Mouse (Mus musculus) forebrain, embryonic 16.5 days (tissue): Measurements from ENCODE around the gene Acox3. TPM values are rescaled to one million over a fixed set of nuclear protein-coding genes. Genes with fewer than 3 reads are reported as not detected.

Experiments used
- ATAC-seq: fragments of 200-750 bp; cut with Nextera tagmentation; 2 replicates; pipeline ENCODE4 v1.8.0; 2017; ENCODE audit warnings: mild to moderate bottlenecking, moderate library complexity
- H3K27ac ChIP-seq: fragments of 300-500 bp; sonication (generic); 2 replicates; pipeline ENCODE4 v1.5.1; 2014; ENCODE audit warnings: low read length, control low read depth
- H3K27me3 ChIP-seq: fragments of 300-500 bp; sonication (generic); replicated peaks from 2 replicates; pipeline ENCODE4 v1.6.1; 2014; ENCODE audit warnings: low read length; ENCODE audit not compliant: control insufficient read depth, insufficient read depth
- H3K36me3 ChIP-seq: fragments of 300-500 bp; sonication (generic); 2 replicates; pipeline ENCODE4 v1.6.1; 2014; ENCODE audit not compliant: control insufficient read depth, insufficient read depth
- H3K4me1 ChIP-seq: fragments of 300-500 bp; sonication (generic); replicated peaks from 2 replicates; pipeline ENCODE4 v1.6.1; 2014; ENCODE audit warnings: low read length; ENCODE audit not compliant: control insufficient read depth, insufficient read depth
- H3K4me2 ChIP-seq: fragments of 300-500 bp; sonication (generic); 2 replicates; pipeline ENCODE4 v1.6.1; 2014; ENCODE audit warnings: mild to moderate bottlenecking, low read length, control low read depth
- H3K4me3 ChIP-seq: fragments of 300-500 bp; sonication (generic); replicated peaks from 2 replicates; pipeline ENCODE4 v1.5.1; 2014; ENCODE audit warnings: mild to moderate bottlenecking, low read length, control low read depth
- H3K9ac ChIP-seq: fragments of 300-500 bp; sonication (generic); replicated peaks from 2 replicates; pipeline ENCODE4 v1.6.1; 2014; ENCODE audit warnings: low read depth, low read length, control low read depth
- H3K9me3 ChIP-seq: fragments of 300-500 bp; sonication (generic); 2 replicates; pipeline ENCODE4 v1.6.1; 2016; ENCODE audit warnings: low read length; ENCODE audit not compliant: control insufficient read depth
- WGBS: fragments of 180-500 bp; shearing (Covaris S2); extraction: QIAGEN DNeasy Blood & Tissue Kit; methylation state at CpG from one replicate; pipeline ENCODE4 v1.1.7; 2014; 5-methylcytosine and 5-hydroxymethylcytosine counted together
- polyA plus RNA-seq: library from polyadenylated mRNA; unstranded; fragments of >200 nt; fragmentation: Nextera tagmentation; extraction: Ambion mirVana; gene quantifications from 2 replicates; pipeline ENCODE4 v1.2.1, GENCODE M21; 2015

The Acox3 gene
- polyA plus RNA-seq, 1 experiment from 2014 or later, result 15.9 TPM

- no peak for ATAC-seq
- H3K9ac ChIP-seq, result no peak overlapping the region
- WGBS, result 88% methylated on average over 7 of the region's 7 CpGs
- no peaks in the 10 kb centered on the region for H3K9me3 ChIP-seq
- peaks cover 7% of the 10 kb centered on the region; the same call in 1 of the 2 replicates for H3K4me1 ChIP-seq
- no peaks in the 10 kb centered on the region for H3K27me3 ChIP-seq
- H3K4me3 ChIP-seq, result no peak overlapping the region
- no peak overlapping the region for H3K4me2 ChIP-seq
- peaks cover 6% of the 10 kb centered on the region; the same call in 1 of the 2 replicates for H3K36me3 ChIP-seq
- no peak overlapping the region for H3K27ac ChIP-seq
Observed at GRCm38 (mm10) chr5:35606800-35607199, 24.0 kb downstream of the Acox3 start.

DNA sequence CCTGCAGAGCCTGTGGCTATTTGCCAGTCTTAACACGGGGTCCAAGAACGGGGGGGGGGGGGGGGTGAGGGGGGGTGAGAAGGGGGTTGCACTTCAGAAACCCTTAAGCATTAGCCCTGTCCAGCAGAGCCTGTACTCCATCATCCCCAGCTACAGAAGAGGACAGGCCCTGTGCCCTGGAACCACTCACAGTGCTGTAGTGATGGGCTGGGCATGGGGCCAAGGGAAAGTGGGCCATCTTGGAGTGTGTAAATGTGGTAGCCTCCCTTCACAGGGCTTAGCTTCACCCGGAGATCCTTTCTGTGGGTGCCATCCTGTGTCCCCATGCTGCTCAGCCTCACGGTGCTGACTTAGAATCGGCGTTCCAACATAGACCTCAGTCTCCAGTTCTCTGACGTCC, 24.9 kb downstream of the Acox3 start:
- H3K9ac ChIP-seq, result no peak overlapping the region
- WGBS, result 69% methylated on average over 7 of the region's 7 CpGs
- H3K36me3 ChIP-seq, result no peaks in the 10 kb centered on the region
- H3K27ac ChIP-seq, result no peak overlapping the region
- H3K27me3 ChIP-seq, result no peaks in the 10 kb centered on the region
- no peak overlapping the region for H3K4me2 ChIP-seq
- H3K4me3 ChIP-seq, result no peak overlapping the region
- ATAC-seq, result peak; percentile 43; the same call in 1 of the 2 replicates
- H3K9me3 ChIP-seq, result no peaks in the 10 kb centered on the region
- H3K4me1 ChIP-seq, result peaks cover 7% of the 10 kb centered on the region; the same call in 1 of the 2 replicates

DNA sequence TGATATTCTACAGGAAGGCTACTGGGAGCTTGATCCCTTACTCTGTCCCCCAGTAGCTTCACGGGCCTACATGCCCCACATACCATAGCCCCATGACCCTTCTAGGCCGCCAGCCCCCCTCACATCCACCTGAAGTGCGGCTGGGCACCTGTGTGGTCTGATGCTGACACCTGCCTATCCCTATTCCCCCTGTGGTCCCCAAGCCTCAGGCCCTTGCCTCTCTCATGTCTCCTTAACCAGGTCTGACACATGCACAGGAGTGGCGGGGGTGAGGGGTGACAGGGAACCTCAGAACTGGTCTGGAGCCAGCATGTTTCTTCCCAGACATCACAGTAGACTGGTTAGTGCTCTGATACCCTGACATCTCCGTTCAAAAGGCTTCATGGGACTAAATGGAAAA, 25.7 kb downstream of the Acox3 start:
- no peak overlapping the region for H3K9ac ChIP-seq
- 87% methylated on average over 5 of the region's 5 CpGs for WGBS

DNA sequence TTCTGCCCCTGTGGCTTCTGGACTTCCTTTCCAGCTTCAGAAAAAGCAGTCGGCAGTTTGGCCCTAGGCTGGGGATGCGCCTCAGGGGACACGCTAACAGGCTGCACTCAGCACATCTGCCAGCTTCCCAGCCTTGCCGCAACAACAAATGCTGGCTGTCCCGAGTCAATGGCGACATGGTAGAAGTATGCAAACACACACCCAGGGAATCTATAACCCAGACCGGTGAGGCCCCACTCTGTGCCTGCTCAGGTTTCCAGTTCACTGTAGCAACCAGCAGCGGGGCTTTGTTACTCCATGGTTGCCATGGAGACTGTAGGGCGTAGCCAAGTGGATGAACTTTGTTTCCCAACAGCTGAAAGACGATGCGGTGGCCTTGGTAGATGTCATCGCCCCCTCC, 26.5 kb downstream of the Acox3 start:
- Histone ChIP-seq H3K36me3 (no peaks in the 10 kb centered on the region), H3K4me3 (no peak overlapping the region), H3K4me2 (no peak overlapping the region), H3K9ac (no peak overlapping the region), H3K9me3 (no peaks in the 10 kb centered on the region), H3K27ac (no peak overlapping the region), H3K4me1 (peaks cover 7% of the 10 kb centered on the region; the same call in 1 of the 2 replicates), H3K27me3 (no peaks in the 10 kb centered on the region)
- WGBS, result 6% methylated on average over 12 of the region's 12 CpGs
- no peak for ATAC-seq

More for the DNA sequence above, 25.7 kb downstream of the Acox3 start:
- ATAC-seq, result no peak
- Histone ChIP-seq H3K4me3 (no peak overlapping the region), H3K9me3 (no peaks in the 10 kb centered on the region), H3K4me1 (peaks cover 7% of the 10 kb centered on the region; the same call in 1 of the 2 replicates), H3K27ac (no peak overlapping the region), H3K4me2 (no peak overlapping the region), H3K27me3 (no peaks in the 10 kb centered on the region), H3K36me3 (no peaks in the 10 kb centered on the region)

DNA sequence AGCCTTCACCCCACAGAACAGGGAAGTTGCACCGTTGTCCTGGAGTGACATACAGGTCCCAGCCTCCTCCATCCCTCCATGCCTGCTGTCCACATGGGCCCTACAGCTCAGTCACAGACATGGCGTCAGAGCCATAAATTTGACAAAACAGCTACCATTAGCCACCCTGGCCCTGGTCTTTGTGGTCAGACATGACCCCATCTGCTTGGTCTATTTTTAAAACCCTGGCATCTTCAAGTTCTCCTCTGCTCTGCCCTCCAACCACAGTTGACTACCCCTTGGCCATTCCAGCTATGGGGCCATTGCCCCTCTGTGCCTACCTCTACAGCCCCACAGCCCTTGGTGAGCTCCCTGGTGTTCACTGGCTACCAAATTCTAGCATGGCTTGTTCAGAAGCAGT, 27.1 kb downstream of the Acox3 start:
- no peaks in the 10 kb centered on the region for H3K27me3 ChIP-seq
- no peak overlapping the region for H3K27ac ChIP-seq
- no peaks in the 10 kb centered on the region for H3K36me3 ChIP-seq
- WGBS, result 73% methylated on average over 2 of the region's 2 CpGs
- no peak overlapping the region for H3K9ac ChIP-seq
- H3K9me3 ChIP-seq, result no peaks in the 10 kb centered on the region
- H3K4me2 ChIP-seq, result no peak overlapping the region
- H3K4me1 ChIP-seq, result peaks cover 7% of the 10 kb centered on the region; the same call in 1 of the 2 replicates
- H3K4me3 ChIP-seq, result no peak overlapping the region
- ATAC-seq, result no peak

DNA sequence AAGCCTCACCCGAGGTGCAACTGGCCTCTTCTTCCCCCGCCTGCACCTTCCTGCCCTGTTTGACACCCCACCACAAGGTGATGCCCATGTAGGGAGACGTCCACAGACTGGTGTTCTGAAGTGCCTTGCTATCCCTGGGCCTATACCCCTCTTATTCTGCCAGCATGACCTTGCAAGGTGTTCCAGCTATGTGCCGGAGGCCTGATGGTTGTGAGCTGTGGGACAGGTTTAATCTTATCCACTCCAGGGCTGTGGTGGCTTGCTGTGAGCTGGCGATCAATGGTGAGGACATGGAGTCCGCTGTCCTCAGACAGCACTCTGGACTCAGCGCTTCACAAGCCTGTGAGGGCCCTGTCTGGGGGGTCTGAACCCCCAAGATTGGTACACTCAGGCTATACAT, 27.5 kb downstream of the Acox3 start:
- peaks cover 7% of the 10 kb centered on the region; the same call in 1 of the 2 replicates for H3K4me1 ChIP-seq
- 94% methylated on average over 7 of the region's 7 CpGs for WGBS
- H3K9ac ChIP-seq, result no peak overlapping the region
- no peaks in the 10 kb centered on the region for H3K27me3 ChIP-seq
- no peak overlapping the region for H3K27ac ChIP-seq
- H3K9me3 ChIP-seq, result no peaks in the 10 kb centered on the region
- ATAC-seq, result no peak
- no peaks in the 10 kb centered on the region for H3K36me3 ChIP-seq
- no peak overlapping the region for H3K4me3 ChIP-seq
- H3K4me2 ChIP-seq, result no peak overlapping the region

DNA sequence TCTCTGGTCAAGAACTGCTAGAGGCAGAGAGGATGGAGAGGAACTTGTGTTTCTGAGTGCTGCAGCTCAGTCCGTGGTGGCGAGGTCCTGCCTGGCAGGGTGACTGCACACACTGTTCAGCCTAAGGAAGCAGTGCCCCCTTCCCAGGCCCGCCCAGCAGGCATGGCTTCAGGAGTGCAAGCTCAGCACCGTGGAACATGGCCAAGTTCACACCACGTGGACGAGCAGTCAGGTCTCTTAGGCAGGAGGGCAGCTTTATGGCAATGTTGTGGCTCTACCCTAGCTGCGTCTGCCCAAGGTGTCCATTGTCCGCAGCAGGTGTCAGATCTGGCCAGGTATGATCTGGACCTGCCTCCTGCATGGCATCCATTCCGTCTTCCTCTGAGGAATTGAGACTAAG, 28.3 kb downstream of the Acox3 start:
- ATAC-seq, result no peak
- Histone ChIP-seq H3K9me3 (no peaks in the 10 kb centered on the region), H3K27me3 (no peaks in the 10 kb centered on the region), H3K9ac (no peak overlapping the region), H3K4me3 (no peak overlapping the region), H3K27ac (no peak overlapping the region), H3K36me3 (no peaks in the 10 kb centered on the region), H3K4me2 (no peak overlapping the region), H3K4me1 (peaks cover 7% of the 10 kb centered on the region; the same call in 1 of the 2 replicates)
- 79% methylated on average over 9 of the region's 9 CpGs for WGBS

DNA sequence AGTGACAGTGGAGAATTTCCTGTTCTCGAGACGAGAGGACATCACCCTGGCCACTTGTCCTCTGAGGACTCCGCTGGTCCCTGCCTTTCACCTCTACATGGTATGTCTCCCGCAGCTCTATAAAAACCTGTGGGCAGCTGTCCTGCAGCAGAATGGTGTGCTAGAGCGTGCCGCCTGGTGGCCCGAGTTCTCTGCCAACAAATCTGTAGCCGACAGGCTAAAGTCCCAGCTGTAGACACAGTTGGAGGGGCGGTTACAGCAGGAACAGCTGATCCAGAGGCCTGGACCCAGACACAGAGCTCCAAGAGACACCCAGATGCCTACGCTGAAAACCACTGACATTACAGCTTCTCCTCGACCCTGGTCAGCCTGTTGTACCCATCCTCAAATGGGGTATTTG, 29.1 kb downstream of the Acox3 start:
- no peak overlapping the region for H3K4me3 ChIP-seq
- no peaks in the 10 kb centered on the region for H3K9me3 ChIP-seq
- ATAC-seq, result no peak
- H3K27ac ChIP-seq, result no peak overlapping the region
- H3K27me3 ChIP-seq, result no peaks in the 10 kb centered on the region
- no peak overlapping the region for H3K9ac ChIP-seq
- no peak overlapping the region for H3K4me2 ChIP-seq
- 85% methylated on average over 11 of the region's 11 CpGs for WGBS
- peaks cover 7% of the 10 kb centered on the region; the same call in 1 of the 2 replicates for H3K4me1 ChIP-seq
- no peaks in the 10 kb centered on the region for H3K36me3 ChIP-seq

GRCm38 (mm10) chr5:35612722-35613121, 29.9 kb downstream of the Acox3 start:
- no peak for ATAC-seq
- H3K4me2 ChIP-seq, result no peak overlapping the region
- H3K36me3 ChIP-seq, result no peaks in the 10 kb centered on the region
- H3K27me3 ChIP-seq, result no peaks in the 10 kb centered on the region
- H3K4me1 ChIP-seq, result peaks cover 7% of the 10 kb centered on the region; the same call in 1 of the 2 replicates
- no peaks in the 10 kb centered on the region for H3K9me3 ChIP-seq
- no peak overlapping the region for H3K9ac ChIP-seq
- no peak overlapping the region for H3K4me3 ChIP-seq
- WGBS, result 90% methylated on average over 8 of the region's 8 CpGs
- H3K27ac ChIP-seq, result no peak overlapping the region

DNA sequence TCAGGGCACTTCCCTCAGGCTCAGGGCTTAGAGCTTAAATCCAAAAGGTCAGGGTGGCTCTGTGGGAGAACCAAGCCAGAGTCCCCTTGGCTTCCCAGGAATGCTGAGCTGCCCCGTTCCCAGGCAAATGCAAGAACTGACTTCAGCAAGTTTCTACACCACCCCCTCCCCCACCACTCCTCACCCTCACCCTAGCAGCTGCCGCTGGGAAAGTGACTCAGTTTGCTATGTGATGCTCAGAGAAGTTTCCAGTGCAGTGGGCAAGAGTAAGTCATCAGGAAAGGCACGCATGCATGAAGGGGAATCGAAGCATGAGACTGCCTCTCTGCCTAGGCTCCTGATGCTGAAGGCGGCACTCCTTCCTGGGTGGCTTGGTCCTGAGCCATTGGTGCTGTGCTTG, 34.1 kb downstream of the Acox3 start:
- 46% methylated on average over 5 of the region's 5 CpGs for WGBS
- Histone ChIP-seq H3K36me3 (no peaks in the 10 kb centered on the region), H3K27ac (no peak overlapping the region), H3K4me2 (no peak overlapping the region), H3K9ac (no peak overlapping the region), H3K27me3 (no peaks in the 10 kb centered on the region), H3K4me1 (no peaks in the 10 kb centered on the region), H3K4me3 (no peak overlapping the region), H3K9me3 (no peaks in the 10 kb centered on the region)
- no peak for ATAC-seq
